Mouse (Mus musculus): Measurements from ENCODE around the gene Zzef1.

Gene Zzef1

DNA sequence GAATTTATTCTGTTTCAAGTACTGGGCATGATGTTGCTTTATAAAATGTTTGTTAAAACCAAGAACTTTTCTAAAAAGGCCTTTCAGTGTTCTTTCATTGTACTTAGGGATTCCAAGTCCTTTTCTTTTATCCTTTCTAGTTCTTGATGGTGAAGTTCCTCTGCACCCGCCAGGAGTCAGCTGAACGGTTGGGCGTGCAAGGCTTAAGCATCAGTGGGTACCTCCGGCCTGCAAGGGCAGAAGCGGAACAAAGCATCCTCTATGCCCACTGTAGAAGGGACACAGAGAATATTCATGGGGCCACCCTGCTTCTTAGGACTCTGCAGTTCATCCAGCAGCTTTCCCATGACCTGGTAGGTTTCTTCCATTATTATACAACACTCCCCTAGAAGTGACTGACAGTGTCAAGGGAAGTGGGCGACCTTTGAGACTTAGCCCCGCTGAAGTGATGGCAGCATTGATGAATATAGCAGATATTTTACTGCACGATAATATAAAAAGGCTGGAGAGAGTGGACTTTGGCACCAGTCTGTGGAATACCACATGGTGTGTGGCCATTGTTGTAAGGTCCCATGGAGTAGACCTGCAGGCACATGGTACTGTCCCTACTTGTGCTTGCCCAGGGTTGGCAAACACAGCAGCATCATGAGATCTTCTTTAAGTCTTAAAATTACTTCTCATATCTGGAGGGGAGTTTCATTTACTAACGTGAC, 54.5 kb downstream of the Zzef1 start:
- ChIA-PET CTCF (no interaction called here), POLR2A (no interaction called here)

GRCm38 (mm10) chr11:72851214-72851613, 55.2 kb downstream of the Zzef1 start:
- ChIA-PET CTCF (no interaction called here), POLR2A (no interaction called here)

DNA sequence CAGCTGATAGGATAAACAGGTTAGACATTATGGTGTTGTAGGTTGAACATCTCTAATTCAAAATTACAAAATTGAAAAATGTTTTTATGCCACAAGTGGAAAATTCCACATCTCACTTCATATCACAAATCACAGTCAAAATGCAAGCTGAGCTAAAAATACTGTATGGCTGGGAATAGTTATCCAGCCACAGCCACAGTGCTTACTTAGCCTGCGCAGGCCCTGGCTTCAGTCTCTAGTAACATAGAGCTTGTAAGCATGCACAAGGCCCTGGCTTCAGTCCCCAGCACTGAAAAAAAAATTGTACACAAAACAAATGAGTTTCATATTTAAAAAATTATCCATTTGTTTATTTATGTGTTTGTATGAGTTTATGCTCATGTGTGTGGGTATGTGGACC, 56.1 kb downstream of the Zzef1 start:
- CTCF ChIA-PET, result no interaction called here
- POLR2A ChIA-PET, result no interaction called here

GRCm38 (mm10) chr11:72853086-72853485, 57.1 kb downstream of the Zzef1 start:
- CTCF ChIA-PET, result no interaction called here
- POLR2A ChIA-PET, result no interaction called here

DNA sequence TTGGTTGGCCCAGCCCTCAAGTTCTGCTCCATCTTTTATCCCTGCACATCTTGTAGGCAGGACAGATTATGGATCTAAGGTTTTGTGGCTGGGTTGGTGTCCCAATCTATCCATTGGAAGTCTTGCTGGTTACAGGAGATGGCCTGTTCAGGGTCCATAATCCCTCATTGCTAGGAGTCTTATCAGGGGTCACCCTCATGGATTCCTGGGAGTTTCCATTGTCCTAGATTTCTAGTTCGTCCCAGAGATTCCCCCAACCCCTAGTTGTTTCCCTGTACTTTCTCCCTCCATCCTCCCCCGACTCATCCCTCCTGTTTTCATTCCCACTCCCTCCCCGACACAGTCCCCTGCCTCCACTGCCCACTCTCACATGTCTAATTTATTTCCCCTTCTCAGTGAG, 58.2 kb downstream of the Zzef1 start:
- POLR2A ChIA-PET, result no interaction called here
- CTCF ChIA-PET, result no interaction called here

- ChIA-PET POLR2A (no interaction called here), CTCF (no interaction called here)
Measured at GRCm38 (mm10) chr11:72856764-72857163, 60.7 kb downstream of the Zzef1 start.

- ChIA-PET CTCF (no interaction called here), POLR2A (interaction anchor here in 1 of 4 experiments (1.4 kb wide), 1 partner anchor 18 kb away, joined by 3 read pairs; no protein-coding TSS in a partner anchor)
Measured at GRCm38 (mm10) chr11:72861236-72861635, 65.2 kb downstream of the Zzef1 start.

GRCm38 (mm10) chr11:72866446-72866845, 70.4 kb downstream of the Zzef1 start:
- CTCF ChIA-PET, result no interaction called here
- POLR2A ChIA-PET, result no interaction called here

DNA sequence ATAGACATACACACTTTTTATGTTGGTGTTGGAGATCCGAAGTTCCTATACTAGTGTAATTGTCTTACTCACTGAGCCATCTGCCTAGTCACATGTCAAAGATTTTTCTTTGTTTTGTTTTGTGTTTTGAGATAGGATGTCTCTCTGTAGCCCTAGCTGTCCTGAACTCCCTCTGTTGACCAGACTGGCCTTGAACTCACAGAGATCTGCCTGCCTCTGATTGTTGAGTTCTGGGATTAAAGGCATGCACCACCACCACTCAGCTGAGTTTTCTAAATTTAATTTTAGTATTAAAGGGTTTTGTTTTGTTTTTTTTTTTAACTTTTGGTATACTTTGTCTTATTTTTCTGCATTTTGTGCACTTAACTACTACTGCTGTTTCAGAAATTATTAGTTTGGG, 76.0 kb downstream of the Zzef1 start:
- POLR2A ChIA-PET, result no interaction called here
- CTCF ChIA-PET, result interaction anchor here in 1 of 4 experiments (0.5 kb wide), 1 partner anchor 1544 kb away, joined by 3 read pairs; no protein-coding TSS in a partner anchor

DNA sequence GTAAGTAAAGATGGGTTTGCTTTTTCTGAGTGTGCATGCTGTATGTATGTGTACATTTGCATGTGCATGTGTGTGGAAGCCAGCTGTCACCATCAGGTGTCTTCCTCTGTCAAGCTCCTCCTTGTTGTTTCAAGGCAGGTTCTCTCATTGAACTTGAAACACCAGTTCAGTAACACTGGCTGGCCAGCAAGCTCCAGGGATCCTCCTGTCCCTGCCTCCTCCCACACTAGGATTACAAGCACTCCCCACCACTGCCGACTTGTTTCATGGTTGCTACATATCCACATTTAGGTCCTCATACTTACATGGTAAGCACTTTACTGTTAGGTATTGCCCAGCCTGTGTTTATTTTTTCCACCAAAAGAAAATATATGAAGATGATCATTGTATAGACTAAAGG, 96.6 kb downstream of the Zzef1 start:
- ChIA-PET CTCF (no interaction called here), POLR2A (interaction anchor here in 1 of 4 experiments (0.6 kb wide), 1 partner anchor 141 kb away, joined by 6 read pairs; no protein-coding TSS in a partner anchor)

DNA sequence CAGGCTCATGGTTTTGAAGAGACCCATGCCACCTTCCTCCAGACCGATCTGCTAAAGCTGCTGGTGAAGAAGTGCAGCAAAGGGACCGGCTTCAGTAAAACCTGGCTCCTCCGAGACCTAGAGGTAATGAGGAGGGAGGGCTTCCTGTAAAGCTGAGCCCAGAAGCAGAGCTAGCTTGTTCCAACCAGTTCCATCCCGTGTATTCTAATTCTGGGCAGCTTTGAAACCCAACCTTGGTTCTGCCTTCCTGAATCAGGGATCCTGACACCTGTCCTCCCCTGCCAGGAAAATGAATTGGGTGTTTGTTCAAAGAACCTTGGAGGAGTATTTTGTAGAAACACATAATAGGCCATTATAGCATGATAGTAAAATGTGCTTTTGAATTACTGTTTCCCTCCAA, 112.4 kb downstream of the Zzef1 start:
- POLR2A ChIA-PET, result interaction anchor here (0.6 to 2.7 kb wide), 16 partner anchors 10 to 358 kb away, joined by 3 to 8 read pairs (median 3); partner anchors contain the start of genes Cyb5d2 (in 1 of the 4), P2rx1 (in 1 of the 4), Spns3 (in 1 of the 4) and Zzef1 (in 1 of the 4)
- CTCF ChIA-PET, result interaction anchor here in 3 of 4 experiments (0.5 to 1.4 kb wide), 5 partner anchors 18 to 136 kb away, joined by 3 to 4 read pairs (median 3); no protein-coding TSS in a partner anchor

- CTCF ChIA-PET, result no interaction called here
- POLR2A ChIA-PET, result interaction anchor here in 2 of 4 experiments (0.6 to 1.4 kb wide), 3 partner anchors 9 to 12 kb away, joined by 3 to 5 read pairs (median 3); no protein-coding TSS in a partner anchor
Measured at GRCm38 (mm10) chr11:72917299-72917996, 121.4 kb downstream of the Zzef1 start.

DNA sequence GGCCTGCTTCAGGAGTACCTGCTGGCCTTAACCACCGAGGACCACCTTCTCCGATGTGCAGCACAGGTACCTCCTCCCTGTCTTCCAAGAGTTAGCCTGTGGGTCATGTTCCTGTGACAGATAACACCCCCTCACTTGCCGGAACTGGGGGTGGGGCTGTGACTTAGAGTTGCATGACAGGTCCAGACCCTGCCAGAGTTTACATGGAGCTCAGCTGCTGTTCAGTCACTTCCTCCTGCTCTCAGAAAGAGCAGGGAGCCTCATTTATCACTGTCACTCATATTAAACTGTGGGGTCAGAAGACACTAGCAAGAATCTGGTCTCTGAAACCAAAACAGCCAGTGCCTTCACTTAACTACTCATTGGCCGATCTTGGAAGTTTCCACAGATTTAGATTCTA, 127.1 kb downstream of the Zzef1 start:
- POLR2A ChIA-PET, result interaction anchor here in 2 of 4 experiments (1.1 to 1.2 kb wide), 2 partner anchors 15 to 24 kb away, joined by 3 to 5 read pairs; no protein-coding TSS in a partner anchor
- CTCF ChIA-PET, result no interaction called here

- POLR2A ChIA-PET, result no interaction called here
Measured at GRCm38 (mm10) chr11:72924458-72924857, 128.4 kb downstream of the Zzef1 start.

DNA sequence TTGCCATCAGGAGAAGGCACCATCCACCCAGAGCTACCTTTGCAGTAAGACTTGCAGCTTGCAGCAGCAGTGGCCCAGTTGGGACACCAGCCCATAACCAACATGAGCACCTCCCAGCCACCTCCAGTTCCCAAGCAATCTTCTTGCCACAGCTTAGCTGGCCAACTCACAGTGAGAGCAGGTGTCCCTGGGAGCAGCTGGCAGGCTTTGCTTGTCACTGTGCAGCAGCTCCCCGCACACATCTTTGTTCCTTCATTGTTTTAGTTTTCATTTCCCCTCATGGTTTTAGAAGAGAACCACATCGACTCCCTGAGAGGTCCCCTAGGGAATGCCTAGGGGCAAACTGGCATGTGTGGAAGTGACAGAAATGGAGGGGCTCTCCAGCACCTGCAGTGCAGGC, 129.0 kb downstream of the Zzef1 start:
- ChIA-PET CTCF (interaction anchor here in 3 of 4 experiments (0.6 to 1.8 kb wide), 7 partner anchors 12 to 529 kb away, joined by 3 to 5 read pairs (median 3); no protein-coding TSS in a partner anchor), POLR2A (interaction anchor here in 1 of 4 experiments (0.6 kb wide), 1 partner anchor 144 kb away, joined by 3 read pairs; no protein-coding TSS in a partner anchor)

More at GRCm38 (mm10) chr11:72924458-72924857, 128.4 kb downstream of the Zzef1 start:
- CTCF ChIA-PET, result interaction anchor here in 3 of 4 experiments (0.6 to 1.8 kb wide), 8 partner anchors 12 to 528 kb away, joined by 3 to 5 read pairs (median 4); no protein-coding TSS in a partner anchor

DNA sequence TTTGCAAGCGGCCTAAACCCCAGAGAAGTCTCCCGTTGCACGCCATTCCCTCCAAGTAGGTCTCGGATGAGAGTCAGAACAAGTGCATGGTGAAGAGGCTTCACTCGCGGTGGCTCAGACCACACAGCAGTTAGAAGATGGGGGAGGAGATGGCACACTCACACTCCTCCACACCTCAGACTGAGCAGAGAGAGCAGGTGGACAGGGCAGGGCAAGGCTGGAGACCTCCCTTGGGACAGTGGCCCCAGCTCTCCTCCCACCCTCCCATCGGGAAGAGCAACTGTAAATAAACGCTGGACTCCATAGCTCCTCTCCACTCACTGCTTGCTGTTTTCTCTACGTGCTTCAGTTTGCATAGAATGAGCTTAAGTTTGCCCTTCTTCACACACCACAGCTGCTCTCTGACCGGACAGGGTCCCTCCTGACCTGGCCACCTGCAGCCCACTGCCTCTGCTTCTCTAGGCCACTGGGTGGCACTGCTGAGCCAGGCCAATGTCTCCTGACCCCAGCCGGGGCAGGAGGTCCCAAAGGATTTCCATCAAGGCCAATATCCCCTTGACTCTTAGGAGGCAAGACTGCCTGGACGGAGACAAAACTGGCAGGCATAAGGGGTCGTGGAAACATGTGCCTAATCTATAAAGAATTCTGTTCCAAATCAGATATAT, 130.3 kb downstream of the Zzef1 start:
- ChIA-PET CTCF (interaction anchor here (0.5 to 1.8 kb wide), 26 partner anchors 10 to 126 kb away, joined by 3 to 10 read pairs (median 4); partner anchors contain the start of gene P2rx1 (in 2 of the 4)), POLR2A (interaction anchor here in 3 of 4 experiments (0.6 to 0.8 kb wide), 5 partner anchors 8 to 205 kb away, joined by 3 read pairs; no protein-coding TSS in a partner anchor)

DNA sequence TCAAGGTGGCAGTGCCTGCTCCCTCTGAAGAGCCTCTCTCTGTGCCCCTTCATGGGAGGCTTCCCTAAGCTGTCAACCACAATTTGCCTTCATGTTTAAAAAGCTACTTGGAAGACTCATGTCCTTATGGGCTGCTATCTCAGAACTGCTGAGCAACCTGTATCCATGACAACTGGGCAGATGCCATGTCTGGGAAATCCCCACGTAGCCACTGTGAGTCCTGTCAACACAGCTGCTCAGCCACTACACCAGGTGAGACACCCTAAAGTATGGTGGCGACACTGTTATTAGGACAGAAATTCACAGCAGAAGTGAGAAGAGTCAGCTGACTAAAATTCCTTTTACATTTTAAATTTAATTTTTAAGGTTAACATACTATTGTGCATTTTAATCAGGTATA, 132.5 kb downstream of the Zzef1 start:
- CTCF ChIA-PET, result interaction anchor here in 3 of 4 experiments (0.7 to 1.8 kb wide), 3 partner anchors 55 to 116 kb away, joined by 3 to 6 read pairs (median 4); no protein-coding TSS in a partner anchor
- POLR2A ChIA-PET, result interaction anchor here in 1 of 4 experiments (0.7 to 1.4 kb wide), 3 partner anchors 17 to 72 kb away, joined by 3 read pairs; partner anchors contain the start of gene Atp2a3

- ChIA-PET POLR2A (interaction anchor here (0.6 to 2.8 kb wide), 22 partner anchors 10 to 337 kb away, joined by 3 to 21 read pairs (median 4); partner anchors contain the start of genes Atp2a3 (in 1 of the 4), Camkk1 (in 1 of the 4), Cyb5d2 (in 1 of the 4) and Haspin (in 1 of the 4)), CTCF (interaction anchor here (0.6 to 2.3 kb wide), 37 partner anchors 10 to 482 kb away, joined by 3 to 17 read pairs (median 4); partner anchors contain the start of genes Atp2a3 (in 2 of the 4), Ncbp3 (in 2 of the 4), Cyb5d2 (in 1 of the 4) and P2rx1 (in 1 of the 4))
Measured at GRCm38 (mm10) chr11:72940208-72941143, 144.4 kb downstream of the Zzef1 start.

Measured in embryonic stem cell, embryonic (primary cell).